7 mouse cellular contexts compared by ENCODE assay signal in genomic region chr3:138442203-138442602, GRCm38 (mm10). TPM values are rescaled to one million over a fixed set of nuclear protein-coding genes. Genes with fewer than 3 reads are reported as not detected.
DNase-seq lines count a peak whose midpoint lies in the region; ATAC-seq and TF ChIP-seq lines count a peak whose summit lies in the region.

No protein-coding gene starts in this region.

- intact Hi-C loops in left cerebral cortex, postnatal 10 days (cut with DNase I), result no loop called here

- no peak for TF ChIP-seq CTCF in testis, adult 2 months (IDR thresholded peaks at IDR 0.05; ENCODE audit: control insufficient read depth, insufficient read depth, insufficient replicate concordance, low read depth, low read length)
- TF ChIP-seq CTCF in liver, embryonic 14.5 days (IDR thresholded peaks at IDR 0.05; ENCODE audit: low read depth), result 0 out of 2 replicates have a peak, but pooled peaks have one; percentile 22

- no peak for DNase-seq in testis, postnatal 10 days (ENCODE audit: low spot score)
- no peak for DNase-seq in forebrain, embryonic 14.5 days (ENCODE audit: low spot score)
- peak in 1 of 3 experiments; percentile 22 for DNase-seq in liver, embryonic 14.5 days (ENCODE audit: low read depth in 3 of 3, low spot score in 3 of 3)
- DNase-seq in urinary bladder, postnatal 36 days (ENCODE audit: low spot score in 2 of 2), result no peak
- no peak for DNase-seq in left cerebral cortex, postnatal 10 days (ENCODE audit: extremely low spot score in 1 of 2, low spot score in 2 of 2)
- DNase-seq in retina, embryonic 14.5 days (ENCODE audit: low spot score), result no peak

- no peak for TF ChIP-seq EP300 in liver, embryonic 14.5 days (IDR thresholded peaks at IDR 0.05; ENCODE audit: low read depth)

- peak overlapping the region; percentile 85 for H3K4me2 ChIP-seq in forebrain, embryonic 14.5 days (ENCODE audit: low read length)
- H3K4me2 ChIP-seq in liver, embryonic 14.5 days (ENCODE audit: low read depth), result peak overlapping the region; percentile 97

- H3K4me1 ChIP-seq in testis, adult 2 months (ENCODE audit: control insufficient read depth, insufficient read depth, low read length), result peaks cover 9% of the 10 kb centered on the region
- H3K4me1 ChIP-seq in forebrain, embryonic 14.5 days (ENCODE audit: control insufficient read depth, insufficient read depth, low read length), result peaks cover 10% of the 10 kb centered on the region; the same call in 1 of the 2 replicates
- H3K4me1 ChIP-seq in liver, embryonic 14.5 days (replicated peaks; ENCODE audit: control insufficient read depth in 2 of 2, insufficient read depth in 2 of 2, low read length in 1 of 2), result peaks cover 2 to 8% of the 10 kb centered on the region in 2 experiments; a peak in 3 of 4 replicates

- no peaks in the 10 kb centered on the region for H3K27me3 ChIP-seq in testis, adult 2 months (ENCODE audit: control insufficient read depth, insufficient read depth, low read length)
- H3K27me3 ChIP-seq in forebrain, embryonic 14.5 days (replicated peaks; ENCODE audit: control insufficient read depth, insufficient read depth, low read length), result no peaks in the 10 kb centered on the region
- H3K27me3 ChIP-seq in liver, embryonic 14.5 days (ENCODE audit: control insufficient read depth, insufficient read depth, low read length), result no peaks in the 10 kb centered on the region

- peak overlapping the region; percentile 71 for H3K9ac ChIP-seq in forebrain, embryonic 14.5 days (ENCODE audit: low read length)
- H3K9ac ChIP-seq in liver, embryonic 14.5 days (replicated peaks), result peak overlapping the region; percentile 60

- peak overlapping the region; percentile 94 for H3K4me3 ChIP-seq in testis, adult 2 months (ENCODE audit: control insufficient read depth, low read depth, low read length)
- peak overlapping the region; percentile 83 for H3K4me3 ChIP-seq in forebrain, embryonic 14.5 days (ENCODE audit: low read depth, low read length)
- peak overlapping the region; percentile 73 to 80 for H3K4me3 ChIP-seq in liver, embryonic 14.5 days (ENCODE audit: insufficient read depth in 1 of 2, low read depth in 2 of 2, low read length in 2 of 2)

- H3K36me3 ChIP-seq in testis, adult 2 months (ENCODE audit: control insufficient read depth, insufficient read depth, low read length), result no peaks in the 10 kb centered on the region
- peaks cover 22% of the 10 kb centered on the region for H3K36me3 ChIP-seq in forebrain, embryonic 14.5 days (ENCODE audit: control insufficient read depth, insufficient read depth, low read length)
- H3K36me3 ChIP-seq in liver, embryonic 14.5 days (replicated peaks; ENCODE audit: control insufficient read depth, insufficient read depth, low read depth), result peaks cover 6% of the 10 kb centered on the region; the same call in 1 of the 2 replicates

- no peaks in the 10 kb centered on the region for H3K9me3 ChIP-seq in forebrain, embryonic 14.5 days (replicated peaks; ENCODE audit: control insufficient read depth, low read length)
- H3K9me3 ChIP-seq in liver, embryonic 14.5 days (ENCODE audit: control insufficient read depth, low read length), result no peaks in the 10 kb centered on the region

- WGBS in forebrain, embryonic 14.5 days, result 2% methylated on average over 9 of the region's 9 CpGs
- 4% methylated on average over 9 of the region's 9 CpGs for WGBS in liver, embryonic 14.5 days (ENCODE audit: insufficient replicate concordance)

- peak overlapping the region; percentile 80 for H3K27ac ChIP-seq in testis, adult 2 months (ENCODE audit: control insufficient read depth, insufficient read depth, low read depth, low read length)
- peak overlapping the region; percentile 48; the same call in 1 of the 2 replicates for H3K27ac ChIP-seq in forebrain, embryonic 14.5 days (ENCODE audit: low read depth, low read length)
- H3K27ac ChIP-seq in liver, embryonic 14.5 days, result no peak overlapping the region

- ATAC-seq in forebrain, embryonic 14.5 days, result peak; percentile 0; the same call in 1 of the 2 replicates
- no peak for ATAC-seq in liver, embryonic 14.5 days (ENCODE audit: insufficient read depth)

- TF ChIP-seq POLR2A in testis, adult 2 months (IDR thresholded peaks at IDR 0.05; ENCODE audit: control insufficient read depth, low read depth, low read length), result no peak

RNA-seq across cellular contexts. Expression of gene Adh5, which starts 0.7 kb away (rescaled TPM):
- polyA plus RNA-seq in testis, adult 2 months (2012; rRNA removed), result 19.2 and 19.3 TPM in 2 replicates
- 295 and 320 TPM in 2 replicates for polyA plus RNA-seq in forebrain, embryonic 14.5 days (2014; fragmentation: Nextera tagmentation; extraction: Ambion mirVana)
- 27.6 and 38.9 TPM in 2 replicates for polyA plus RNA-seq in liver, embryonic 14.5 days (2012; rRNA removed)
- 87.4 and 92.6 TPM in 2 replicates for polyA plus RNA-seq in liver, embryonic 14.5 days (2014; fragmentation: Nextera tagmentation; extraction: Ambion mirVana)
- total RNA-seq in left cerebral cortex, postnatal 10 days (2021), result 10 to 100 TPM; 82.8 to 83.2 TPM

RNA-seq across cellular contexts. Expression of gene Adh4, which starts 26.9 kb away (rescaled TPM):
- 8.4 and 9.8 TPM in 2 replicates for polyA plus RNA-seq in testis, adult 2 months (2012; rRNA removed)
- not detected in 2 replicates for polyA plus RNA-seq in forebrain, embryonic 14.5 days (2014; fragmentation: Nextera tagmentation; extraction: Ambion mirVana)
- 0.04 TPM in 1 of 2 replicates, not detected in the other for polyA plus RNA-seq in liver, embryonic 14.5 days (2012; rRNA removed)
- polyA plus RNA-seq in liver, embryonic 14.5 days (2014; fragmentation: Nextera tagmentation; extraction: Ambion mirVana), result 0.13 TPM in 1 of 2 replicates, not detected in the other
- not detected for total RNA-seq in left cerebral cortex, postnatal 10 days (2021)

RNA-seq across cellular contexts. Expression of gene Metap1, which starts 47.1 kb away (rescaled TPM):
- 22.7 and 25.7 TPM in 2 replicates for polyA plus RNA-seq in testis, adult 2 months (2012; rRNA removed)
- polyA plus RNA-seq in forebrain, embryonic 14.5 days (2014; fragmentation: Nextera tagmentation; extraction: Ambion mirVana), result 48.9 and 51.8 TPM in 2 replicates
- 15.8 and 22.2 TPM in 2 replicates for polyA plus RNA-seq in liver, embryonic 14.5 days (2012; rRNA removed)
- polyA plus RNA-seq in liver, embryonic 14.5 days (2014; fragmentation: Nextera tagmentation; extraction: Ambion mirVana), result 21.9 and 25.4 TPM in 2 replicates
- total RNA-seq in left cerebral cortex, postnatal 10 days (2021), result 10 to 100 TPM; 48.0 to 48.3 TPM
